Mouse (Mus musculus) hindbrain, embryonic 11.5 days (tissue): ENCODE results near the gene Igfbp7. TPM values are rescaled to one million over a fixed set of nuclear protein-coding genes. Genes with fewer than 3 reads are reported as not detected.

Experiments
- ATAC-seq: fragments of 200-750 bp; cut with Nextera tagmentation; 2 replicates; pipeline ENCODE4 v1.8.0; 2017; ENCODE audit warnings: mild to moderate bottlenecking, moderate TSS enrichment, moderate library complexity; ENCODE audit not compliant: low FRiP score
- DNase-seq: peaks from one replicate; pipeline ENCODE4 v3.0.0-alpha.2; 2015; ENCODE audit warnings: low spot score
- H3K27ac ChIP-seq: fragments of 300-500 bp; sonication (generic); 2 replicates; pipeline ENCODE4 v1.5.1; 2014; ENCODE audit warnings: mild to moderate bottlenecking, low read depth, low read length
- H3K27me3 ChIP-seq: fragments of 300-500 bp; sonication (generic); 2 replicates; pipeline ENCODE4 v1.6.1; 2014; ENCODE audit warnings: mild to moderate bottlenecking, low read length, moderate library complexity, mixed read lengths; ENCODE audit not compliant: control insufficient read depth, insufficient read depth
- H3K36me3 ChIP-seq: fragments of 300-500 bp; sonication (generic); 2 replicates; pipeline ENCODE4 v1.6.1; 2014; ENCODE audit warnings: mild to moderate bottlenecking, low read length, moderate library complexity, mixed read lengths; ENCODE audit not compliant: control insufficient read depth, insufficient read depth
- H3K4me1 ChIP-seq: fragments of 300-500 bp; sonication (generic); replicated peaks from 2 replicates; pipeline ENCODE4 v1.6.1; 2014; ENCODE audit warnings: low read length, mixed read lengths; ENCODE audit not compliant: control insufficient read depth, insufficient read depth
- H3K4me2 ChIP-seq: fragments of 300-500 bp; sonication (generic); replicated peaks from 2 replicates; pipeline ENCODE4 v1.6.1; 2014; ENCODE audit warnings: mild to moderate bottlenecking, low read depth, low read length
- H3K4me3 ChIP-seq: fragments of 300-500 bp; sonication (generic); 2 replicates; pipeline ENCODE4 v1.5.1; 2014; ENCODE audit warnings: low read depth, low read length
- H3K9ac ChIP-seq: fragments of 300-500 bp; sonication (generic); 2 replicates; pipeline ENCODE4 v1.6.1; 2014; ENCODE audit warnings: low read depth, low read length
- H3K9me3 ChIP-seq: fragments of 300-500 bp; sonication (generic); 2 replicates; pipeline ENCODE4 v1.6.1; 2016; ENCODE audit warnings: low read length; ENCODE audit not compliant: control insufficient read depth
- WGBS: fragments of 180-500 bp; shearing (Covaris S2); extraction: QIAGEN DNeasy Blood & Tissue Kit; methylation state at CpG from one replicate; pipeline ENCODE4 v1.1.7; 2014; 5-methylcytosine and 5-hydroxymethylcytosine counted together
- polyA plus RNA-seq: library from polyadenylated mRNA; unstranded; fragments of >200 nt; fragmentation: Nextera tagmentation; extraction: Ambion mirVana; gene quantifications from 2 replicates; pipeline ENCODE4 v1.2.1, GENCODE M21; 2014

Igfbp7 gene
- polyA plus RNA-seq, 1 experiment from 2014 or later = 26.7 TPM

GRCm38 (mm10) chr5:77367682-77368081 lies 40.2 kb downstream of the Igfbp7 start:
- H3K36me3 ChIP-seq = no peaks in the 10 kb centered on the region
- no peaks in the 10 kb centered on the region for H3K9me3 ChIP-seq
- no peak overlapping the region for H3K4me2 ChIP-seq
- H3K27me3 ChIP-seq = no peaks in the 10 kb centered on the region
- H3K4me1 ChIP-seq = no peaks in the 10 kb centered on the region
- no peak overlapping the region for H3K4me3 ChIP-seq
- no peak overlapping the region for H3K27ac ChIP-seq
- DNase-seq (no peak), ATAC-seq (no peak)
- no peak overlapping the region for H3K9ac ChIP-seq
- WGBS = 67% methylated on average over 12 of the region's 12 CpGs

GRCm38 (mm10) chr5:77367145-77367544 lies 40.7 kb downstream of the Igfbp7 start:
- no peak for ATAC-seq
- Histone ChIP-seq H3K9ac (no peak overlapping the region), H3K27ac (no peak overlapping the region), H3K9me3 (no peaks in the 10 kb centered on the region), H3K4me1 (no peaks in the 10 kb centered on the region), H3K36me3 (no peaks in the 10 kb centered on the region), H3K4me3 (no peak overlapping the region), H3K4me2 (no peak overlapping the region), H3K27me3 (no peaks in the 10 kb centered on the region)
- no peak for DNase-seq
- WGBS = 100% methylated on average over 1 of the region's 1 CpGs

- no peak overlapping the region for H3K9ac ChIP-seq
- no peaks in the 10 kb centered on the region for H3K9me3 ChIP-seq
- ATAC-seq (no peak), DNase-seq (no peak)
- 91% methylated on average over 8 of the region's 8 CpGs for WGBS
- no peaks in the 10 kb centered on the region for H3K27me3 ChIP-seq
- H3K27ac ChIP-seq = no peak overlapping the region
- H3K4me2 ChIP-seq = no peak overlapping the region
- no peaks in the 10 kb centered on the region for H3K4me1 ChIP-seq
- no peaks in the 10 kb centered on the region for H3K36me3 ChIP-seq
- H3K4me3 ChIP-seq = no peak overlapping the region
Measured at GRCm38 (mm10) chr5:77366313-77366712, 41.5 kb downstream of the Igfbp7 start.

GRCm38 (mm10) chr5:77364443-77365038 lies 43.3 kb downstream of the Igfbp7 start:
- WGBS = 88% methylated on average over 3 of the region's 3 CpGs
- Histone ChIP-seq H3K4me3 (no peak overlapping the region), H3K27me3 (no peaks in the 10 kb centered on the region), H3K9ac (no peak overlapping the region), H3K9me3 (no peaks in the 10 kb centered on the region), H3K27ac (no peak overlapping the region), H3K4me1 (no peaks in the 10 kb centered on the region), H3K4me2 (no peak overlapping the region), H3K36me3 (no peaks in the 10 kb centered on the region)
- no peak for ATAC-seq
- no peak for DNase-seq

GRCm38 (mm10) chr5:77363650-77364049 lies 44.2 kb downstream of the Igfbp7 start:
- ATAC-seq (no peak), DNase-seq (no peak)
- H3K27me3 ChIP-seq = no peaks in the 10 kb centered on the region
- H3K27ac ChIP-seq = no peak overlapping the region
- no peaks in the 10 kb centered on the region for H3K4me1 ChIP-seq
- no peaks in the 10 kb centered on the region for H3K9me3 ChIP-seq
- H3K36me3 ChIP-seq = no peaks in the 10 kb centered on the region
- H3K9ac ChIP-seq = no peak overlapping the region
- WGBS = 89% methylated on average over 6 of the region's 6 CpGs
- no peak overlapping the region for H3K4me3 ChIP-seq
- no peak overlapping the region for H3K4me2 ChIP-seq

GRCm38 (mm10) chr5:77362120-77362519 lies 45.7 kb downstream of the Igfbp7 start:
- ATAC-seq = no peak
- 66% methylated on average over 3 of the region's 3 CpGs for WGBS

GRCm38 (mm10) chr5:77361006-77361405 lies 46.8 kb downstream of the Igfbp7 start:
- Histone ChIP-seq H3K4me2 (no peak overlapping the region), H3K4me3 (no peak overlapping the region), H3K27ac (no peak overlapping the region), H3K36me3 (no peaks in the 10 kb centered on the region), H3K9ac (no peak overlapping the region), H3K9me3 (no peaks in the 10 kb centered on the region), H3K4me1 (peaks cover 4% of the 10 kb centered on the region), H3K27me3 (no peaks in the 10 kb centered on the region)
- 76% methylated on average over 4 of the region's 4 CpGs for WGBS
- no peak for DNase-seq
- ATAC-seq = no peak

More at GRCm38 (mm10) chr5:77362120-77362519, 45.7 kb downstream of the Igfbp7 start:
- no peak overlapping the region for H3K4me2 ChIP-seq
- no peak overlapping the region for H3K27ac ChIP-seq
- no peaks in the 10 kb centered on the region for H3K27me3 ChIP-seq
- peaks cover 4% of the 10 kb centered on the region for H3K4me1 ChIP-seq
- DNase-seq = no peak
- no peak overlapping the region for H3K9ac ChIP-seq
- H3K36me3 ChIP-seq = no peaks in the 10 kb centered on the region
- H3K9me3 ChIP-seq = no peaks in the 10 kb centered on the region
- H3K4me3 ChIP-seq = no peak overlapping the region

GRCm38 (mm10) chr5:77359971-77360370 lies 47.9 kb downstream of the Igfbp7 start:
- Histone ChIP-seq H3K4me2 (no peak overlapping the region), H3K4me3 (no peak overlapping the region), H3K27ac (no peak overlapping the region), H3K4me1 (peaks cover 4% of the 10 kb centered on the region), H3K9me3 (no peaks in the 10 kb centered on the region), H3K27me3 (no peaks in the 10 kb centered on the region), H3K36me3 (no peaks in the 10 kb centered on the region), H3K9ac (no peak overlapping the region)
- DNase-seq (no peak), ATAC-seq (no peak)
- WGBS = 89% methylated on average over 4 of the region's 4 CpGs

GRCm38 (mm10) chr5:77358347-77358746 lies 49.5 kb downstream of the Igfbp7 start:
- peak; percentile 63 for ATAC-seq
- peak overlapping the region; percentile 42 for H3K9ac ChIP-seq
- no peaks in the 10 kb centered on the region for H3K27me3 ChIP-seq
- H3K36me3 ChIP-seq = no peaks in the 10 kb centered on the region
- peak overlapping the region; percentile 42 for H3K4me2 ChIP-seq
- peak; percentile 66 for DNase-seq
- no peaks in the 10 kb centered on the region for H3K9me3 ChIP-seq
- H3K4me3 ChIP-seq = peak overlapping the region; percentile 30
- 1% methylated on average over 10 of the region's 10 CpGs for WGBS
- H3K4me1 ChIP-seq = peaks cover 4% of the 10 kb centered on the region
- no peak overlapping the region for H3K27ac ChIP-seq
